Comparison of ENCODE assay signal across 10 mouse cellular contexts in the genomic region with DNA sequence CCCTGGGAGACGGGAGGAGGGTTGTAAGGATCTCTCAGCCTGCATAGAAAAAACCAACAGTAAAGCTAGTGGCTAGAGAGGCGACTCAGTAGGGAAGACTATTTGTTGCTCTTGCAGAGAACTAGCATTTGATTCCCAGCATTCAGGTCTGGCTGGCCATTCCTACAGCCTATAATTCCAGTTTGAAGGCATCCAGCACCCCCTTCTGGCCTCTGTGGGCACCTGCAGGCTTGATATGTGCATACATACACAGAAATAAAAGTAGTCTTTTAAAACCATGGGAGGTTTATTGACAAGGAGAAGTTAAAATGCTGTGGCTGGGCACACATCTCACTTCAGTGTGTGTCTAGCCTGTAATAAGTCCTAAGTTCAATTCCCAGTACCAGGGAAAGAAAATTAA. TPM values are rescaled to one million over a fixed set of nuclear protein-coding genes. Genes with fewer than 3 reads are reported as not detected.
DNase-seq lines count a peak whose midpoint lies in the region; ATAC-seq and TF ChIP-seq lines count a peak whose summit lies in the region.
"Had no signal": no experiment of that assay in that cellular context is flagged by ENCODE, and none has a peak within 500 bp of the region (broad histone marks: within the 10 kb centered on the region; RNA-seq: fewer than 3 reads in every experiment).

No protein-coding gene starts in this region.

- H3K27ac ChIP-seq in lung, embryonic 14.5 days (ENCODE audit: low read depth), result no peak overlapping the region
- H3K27ac ChIP-seq: limb, embryonic 15.5 days; neural tube, embryonic 12.5 days had no signal

- ATAC-seq in CD4-positive, CD25-positive, alpha-beta regulatory T cell, adult 4 months, result no peak
- ATAC-seq in lung, embryonic 14.5 days (ENCODE audit: insufficient read depth), result no peak

- peaks cover 84% of the 10 kb centered on the region for H3K36me3 ChIP-seq in lung, embryonic 14.5 days (ENCODE audit: insufficient read depth)

- H3K4me3 ChIP-seq in lung, embryonic 14.5 days (ENCODE audit: low read depth, low read length), result no peak overlapping the region
- H3K4me3 ChIP-seq: limb, embryonic 15.5 days; neural tube, embryonic 12.5 days had no signal

- peak; percentile 24 for DNase-seq in CD4-positive, CD25-positive, alpha-beta regulatory T cell, adult 2 months (ENCODE audit: low read depth, low spot score)
- DNase-seq in lung, embryonic 14.5 days, result peak; percentile 46
- DNase-seq in lung, adult 18-20 months, result no peak
- DNase-seq in embryo, embryonic 10 days (ENCODE audit: low spot score), result peak; percentile 36
- DNase-seq in retina, postnatal 1 day, result peak; percentile 38
- no peak for DNase-seq in layer of hippocampus, postnatal 10 days (ENCODE audit: low spot score in 2 of 2)
- no peak for DNase-seq in gastrocnemius, adult 18-20 months (ENCODE audit: low spot score)

- WGBS in lung, embryonic 14.5 days, result 85% methylated on average over 2 of the region's 2 CpGs

- TF ChIP-seq CTCF in lung, embryonic 14.5 days (IDR thresholded peaks at IDR 0.05; ENCODE audit: low read depth), result peak; percentile 46; the same call in 1 of the 2 replicates

- H3K27me3 ChIP-seq in lung, embryonic 14.5 days (ENCODE audit: insufficient read depth, low read length), result no peaks in the 10 kb centered on the region
- H3K27me3 ChIP-seq: limb, embryonic 15.5 days; neural tube, embryonic 12.5 days had no signal

- H3K9me3 ChIP-seq in lung, embryonic 14.5 days (ENCODE audit: low read depth, low read length), result no peaks in the 10 kb centered on the region
- H3K9me3 ChIP-seq: limb, embryonic 15.5 days; neural tube, embryonic 12.5 days had no signal

- H3K4me2 ChIP-seq in lung, embryonic 14.5 days, result no peak overlapping the region
- H3K4me2 ChIP-seq: limb, embryonic 15.5 days; neural tube, embryonic 12.5 days had no signal

- H3K4me1 ChIP-seq in lung, embryonic 14.5 days (ENCODE audit: insufficient read depth), result no peaks in the 10 kb centered on the region
- H3K4me1 ChIP-seq: limb, embryonic 15.5 days; neural tube, embryonic 12.5 days had no signal

- H3K9ac ChIP-seq in lung, embryonic 14.5 days, result no peak overlapping the region
- H3K9ac ChIP-seq: limb, embryonic 15.5 days; neural tube, embryonic 12.5 days had no signal

RNA-seq across cellular contexts. Expression of a gene that starts 21.0 kb away (rescaled TPM):
- polyA plus RNA-seq in CD4-positive, CD25-positive, alpha-beta regulatory T cell, adult 4 months (2017; shearing (Covaris generic)), result 10 to 100 TPM; 47.1 to 62.9 TPM
- 64.2 and 73.1 TPM in 2 replicates for polyA plus RNA-seq in lung, embryonic 14.5 days (2014; fragmentation: Nextera tagmentation; extraction: Ambion mirVana)
- total RNA-seq in layer of hippocampus, postnatal 10 days (2021), result 100 to 1,000 TPM; 105 to 119 TPM
- total RNA-seq in gastrocnemius, adult 18-20 months (2021), result 10 to 100 TPM; 10.4 to 11.9 TPM

RNA-seq across cellular contexts. Expression of a gene that starts 25.2 kb away (rescaled TPM):
- polyA plus RNA-seq in CD4-positive, CD25-positive, alpha-beta regulatory T cell, adult 4 months (2017; shearing (Covaris generic)), result 10 to 100 TPM; 61.6 to 82.4 TPM
- polyA plus RNA-seq in lung, embryonic 14.5 days (2014; fragmentation: Nextera tagmentation; extraction: Ambion mirVana), result 59.0 and 64.0 TPM in 2 replicates
- total RNA-seq in layer of hippocampus, postnatal 10 days (2021), result 10 to 100 TPM; 43.4 to 45.0 TPM
- total RNA-seq in gastrocnemius, adult 18-20 months (2021), result 10 to 100 TPM; 23.1 to 23.9 TPM

RNA-seq across cellular contexts. Expression of a gene that starts 41.1 kb away (rescaled TPM):
- under 1 TPM; 0.20 to 0.87 TPM for polyA plus RNA-seq in CD4-positive, CD25-positive, alpha-beta regulatory T cell, adult 4 months (2017; shearing (Covaris generic))
- 11.0 and 12.0 TPM in 2 replicates for polyA plus RNA-seq in lung, embryonic 14.5 days (2014; fragmentation: Nextera tagmentation; extraction: Ambion mirVana)
- total RNA-seq in layer of hippocampus, postnatal 10 days (2021), result 10 to 100 TPM; 11.9 to 15.0 TPM
- total RNA-seq in gastrocnemius, adult 18-20 months (2021), result 1 to 10 TPM; 1.6 to 1.7 TPM

RNA-seq across cellular contexts. Expression of a gene that starts 55.3 kb away (rescaled TPM):
- 100 to 1,000 TPM in 1 of 2 experiments, 10 to 100 TPM in 1; 70.4 to 103 TPM for polyA plus RNA-seq in CD4-positive, CD25-positive, alpha-beta regulatory T cell, adult 4 months (2017; shearing (Covaris generic))
- polyA plus RNA-seq in lung, embryonic 14.5 days (2014; fragmentation: Nextera tagmentation; extraction: Ambion mirVana), result 149 and 154 TPM in 2 replicates
- total RNA-seq in layer of hippocampus, postnatal 10 days (2021), result 1,000 to 10,000 TPM in 1 of 2 experiments, 100 to 1,000 TPM in 1; 939 to 1,018 TPM
- total RNA-seq in gastrocnemius, adult 18-20 months (2021), result 10 to 100 TPM; 32.7 to 43.1 TPM

Comparison
In these comparisons a context has a peak if more than half of its experiments do, and no peak if none do; other contexts are left out.
1. DNase-seq: peak in CD4-positive, CD25-positive, alpha-beta regulatory T cell, adult 2 months (single experiment), lung, embryonic 14.5 days (single experiment), embryo, embryonic 10 days (single experiment) and retina, postnatal 1 day (single experiment); none in lung, adult 18-20 months (0 of 2), layer of hippocampus, postnatal 10 days (0 of 2) and gastrocnemius, adult 18-20 months (single experiment).
2. RNA of a gene that starts 21.0 kb away (total RNA-seq): 105 to 119 TPM in layer of hippocampus, postnatal 10 days; 10.4 to 11.9 TPM in gastrocnemius, adult 18-20 months; every median in the first group is over 4 times any median in the second.
3. RNA of a gene that starts 41.1 kb away (total RNA-seq): 11.9 to 15.0 TPM in layer of hippocampus, postnatal 10 days; 1.6 to 1.7 TPM in gastrocnemius, adult 18-20 months; every median in the first group is over 4 times any median in the second.